Comparison of ENCODE assay signal across 8 mouse cellular contexts in the genomic region with DNA sequence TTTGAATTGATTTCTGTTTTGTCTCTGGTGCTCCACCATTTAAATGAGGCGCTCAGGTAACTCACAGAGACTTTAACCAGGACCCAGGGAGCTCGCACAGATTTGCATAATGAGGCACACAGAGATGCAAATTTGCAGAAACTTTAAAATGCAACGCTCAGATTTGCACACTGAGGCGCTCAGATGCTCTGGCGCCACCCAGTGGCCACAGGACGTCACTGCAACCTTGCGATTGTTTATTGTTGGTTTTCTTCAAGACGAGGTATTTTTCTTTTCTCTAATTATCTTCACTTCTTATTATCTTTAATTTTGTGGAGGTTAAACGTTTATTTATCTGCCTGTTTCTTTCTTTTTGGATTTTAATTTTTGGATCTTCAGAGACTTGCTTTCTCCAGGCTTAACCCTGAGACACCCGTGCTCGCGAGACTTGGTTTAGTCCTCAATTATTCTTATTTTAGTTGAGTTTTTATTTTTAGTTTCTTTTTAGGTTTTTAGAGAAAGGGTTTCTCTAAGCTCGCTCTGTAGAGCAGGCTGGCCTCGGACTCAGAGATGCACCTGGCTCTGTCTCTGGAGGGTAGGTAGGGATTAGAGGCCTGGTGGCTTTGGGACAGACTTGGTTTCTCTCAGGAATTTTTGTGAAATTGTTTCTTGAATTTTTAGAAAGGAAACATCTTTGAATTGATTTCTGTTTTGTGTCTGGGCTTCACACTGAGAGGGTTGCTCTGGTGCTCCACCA. TPM values are rescaled to one million over a fixed set of nuclear protein-coding genes. Genes with fewer than 3 reads are reported as not detected.
A peak's percentile ranks its signal among the peaks of the same experiment; 100 is the strongest.
DNase-seq lines count a peak whose midpoint lies in the region; ATAC-seq and TF ChIP-seq lines count a peak whose summit lies in the region.
"Not testable (repeated sequence)": the region's sequence is repeated elsewhere in the genome, so short reads cannot be mapped to it uniquely, and the experiment has no call there.

No protein-coding gene starts in this region.

- H3K4me3 ChIP-seq in embryonic facial prominence, embryonic 14.5 days (ENCODE audit: low read depth, low read length); lung, adult 2 months (replicated peaks; ENCODE audit: extremely low read depth, low read depth, low read length); neural tube, embryonic 15.5 days (replicated peaks); testis, adult 2 months (ENCODE audit: control insufficient read depth, low read depth, low read length): not testable (repeated sequence)

- peak; percentile 14; the same call in 1 of the 2 replicates for ATAC-seq in embryonic facial prominence, embryonic 14.5 days (ENCODE audit: low read depth)
- ATAC-seq in neural tube, embryonic 15.5 days (ENCODE audit: low FRiP score): not testable (repeated sequence)

- H3K9me3 ChIP-seq in embryonic facial prominence, embryonic 14.5 days (ENCODE audit: control insufficient read depth, low read length): peaks cover 24% of the 10 kb centered on the region
- peaks cover 22% of the 10 kb centered on the region for H3K9me3 ChIP-seq in neural tube, embryonic 15.5 days (replicated peaks)

- H3K27ac ChIP-seq in embryonic facial prominence, embryonic 14.5 days (replicated peaks; ENCODE audit: low read depth, low read length): 0 out of 2 replicates have a peak overlapping the region, but pooled peaks have one; percentile 29
- H3K27ac ChIP-seq in neural tube, embryonic 15.5 days (replicated peaks): 0 out of 2 replicates have a peak overlapping the region, but pooled peaks have one; percentile 6
- H3K27ac ChIP-seq in testis, adult 2 months (ENCODE audit: control insufficient read depth, insufficient read depth, low read depth, low read length): not testable (repeated sequence)

- DNase-seq in B cell, adult 2 months: peak; percentile 100
- peak; percentile 95 for DNase-seq in adrenal gland, postnatal 25 days
- DNase-seq in embryonic facial prominence, embryonic 14.5 days (ENCODE audit: low spot score): not testable (repeated sequence)
- DNase-seq in heart, adult 9 months (ENCODE audit: low spot score in 2 of 2): peak; percentile 86 to 92
- peak; percentile 97 to 98 for DNase-seq in kidney, postnatal 4 days
- peak; percentile 95 for DNase-seq in lung, adult 2 months

- WGBS in embryonic facial prominence, embryonic 14.5 days: 60% methylated on average over 14 of the region's 14 CpGs
- WGBS in lung, adult 2 months: 51% methylated on average over 14 of the region's 14 CpGs
- 55% methylated on average over 14 of the region's 14 CpGs for whole genome bisulfite sequencing in neural tube, embryonic 15.5 days

- not testable (repeated sequence) for TF ChIP-seq CTCF in lung, adult 2 months (IDR thresholded peaks at IDR 0.05; ENCODE audit: insufficient read depth, low read length)
- TF ChIP-seq CTCF in testis, adult 2 months (IDR thresholded peaks at IDR 0.05; ENCODE audit: control insufficient read depth, insufficient read depth, insufficient replicate concordance, low read depth, low read length): peak; percentile 50; the same call in 1 of the 2 replicates

- not testable (repeated sequence) for TF ChIP-seq POLR2A in lung, adult 2 months (IDR thresholded peaks at IDR 0.05; ENCODE audit: borderline replicate concordance, extremely low read depth, low read depth, low read length); testis, adult 2 months (IDR thresholded peaks at IDR 0.05; ENCODE audit: control insufficient read depth, low read depth, low read length)

- H3K27me3 ChIP-seq in embryonic facial prominence, embryonic 14.5 days (replicated peaks; ENCODE audit: control insufficient read depth, insufficient read depth, low read length); neural tube, embryonic 15.5 days (replicated peaks); testis, adult 2 months (ENCODE audit: control insufficient read depth, insufficient read depth, low read length): not testable (repeated sequence)

- not testable (repeated sequence) for H3K9ac ChIP-seq in embryonic facial prominence, embryonic 14.5 days (ENCODE audit: low read depth, low read length); neural tube, embryonic 15.5 days (replicated peaks)

- peaks cover 46% of the 10 kb centered on the region for H3K36me3 ChIP-seq in embryonic facial prominence, embryonic 14.5 days (ENCODE audit: control insufficient read depth, insufficient read depth, low read length)
- H3K36me3 ChIP-seq in neural tube, embryonic 15.5 days: peaks cover 31% of the 10 kb centered on the region
- H3K36me3 ChIP-seq in testis, adult 2 months (ENCODE audit: control insufficient read depth, insufficient read depth, low read length): not testable (repeated sequence)

- H3K4me1 ChIP-seq in embryonic facial prominence, embryonic 14.5 days (ENCODE audit: control insufficient read depth, insufficient read depth, low read length); lung, adult 2 months (ENCODE audit: control insufficient read depth, insufficient read depth, low read length); neural tube, embryonic 15.5 days; testis, adult 2 months (ENCODE audit: control insufficient read depth, insufficient read depth, low read length): not testable (repeated sequence)

- not testable (repeated sequence) for H3K4me2 ChIP-seq in embryonic facial prominence, embryonic 14.5 days (ENCODE audit: low read depth, low read length); neural tube, embryonic 15.5 days

RNA-seq across cellular contexts. Expression of gene Gm21887, which starts 10.7 kb away (rescaled TPM):
- total RNA-seq in adrenal gland, postnatal 25 days (2021): 401 and 486 TPM in 2 replicates
- polyA plus RNA-seq in embryonic facial prominence, embryonic 14.5 days (2014; fragmentation: Nextera tagmentation; extraction: Ambion mirVana): 128 and 129 TPM in 2 replicates
- 528 and 535 TPM in 2 replicates for polyA plus RNA-seq in lung, adult 2 months (2012; rRNA removed)
- polyA plus RNA-seq in neural tube, embryonic 15.5 days (2015; fragmentation: Nextera tagmentation; extraction: Ambion mirVana): 134 and 143 TPM in 2 replicates
- 44.3 and 111 TPM in 2 replicates for polyA plus RNA-seq in testis, adult 2 months (2012; rRNA removed)
